ENCODE assay signal across 13 mouse cellular contexts in the genomic region with DNA sequence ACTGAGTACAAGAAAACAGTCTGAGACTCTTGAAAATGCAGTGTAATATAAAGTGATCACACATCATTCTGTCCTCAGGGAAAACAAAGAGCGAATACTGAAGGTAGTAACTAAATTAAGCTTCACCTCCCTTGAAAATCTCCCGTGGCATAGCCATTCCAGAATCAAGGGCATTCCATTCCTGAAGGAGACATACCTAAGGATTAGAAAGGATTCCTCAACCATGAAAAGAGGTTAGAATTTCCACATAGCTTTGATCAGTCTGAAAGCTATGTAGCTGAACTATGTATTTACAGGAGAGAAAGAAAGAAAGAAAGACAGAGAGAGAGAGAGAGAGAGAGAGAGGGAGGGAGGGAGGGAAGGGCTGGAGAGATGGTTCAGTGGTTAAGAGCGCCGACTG.
"Had no signal": no experiment of that assay in that cellular context is flagged by ENCODE, and none has a peak within 500 bp of the region (broad histone marks: within the 10 kb centered on the region; RNA-seq: fewer than 3 reads in every experiment).

No protein-coding gene starts in this region.

- H3K4me3 ChIP-seq: midbrain, embryonic 12.5 days; midbrain, embryonic 15.5 days; neural tube, embryonic 12.5 days; stomach, embryonic 15.5 days had no signal

- DNase-seq: lung, adult 18-20 months; lung, embryonic 14.5 days; lung, postnatal 10 days; lung, postnatal 4 days; right cerebral cortex, postnatal 14 days; thymus, adult 2 months; thymus, postnatal 25 days; thymus, postnatal 4 days had no signal

- H3K27ac ChIP-seq: midbrain, embryonic 12.5 days; midbrain, embryonic 15.5 days; neural tube, embryonic 12.5 days; stomach, embryonic 15.5 days; stomach, postnatal 0 days had no signal

- H3K27me3 ChIP-seq: midbrain, embryonic 12.5 days; midbrain, embryonic 15.5 days; neural tube, embryonic 12.5 days; stomach, embryonic 15.5 days had no signal

- H3K36me3 ChIP-seq: midbrain, embryonic 12.5 days; midbrain, embryonic 15.5 days; neural tube, embryonic 12.5 days; stomach, embryonic 15.5 days had no signal

- H3K4me2 ChIP-seq: lung, embryonic 14.5 days; midbrain, embryonic 12.5 days; midbrain, embryonic 15.5 days; neural tube, embryonic 12.5 days; stomach, embryonic 15.5 days had no signal

- H3K9ac ChIP-seq: lung, embryonic 14.5 days; midbrain, embryonic 12.5 days; midbrain, embryonic 15.5 days; neural tube, embryonic 12.5 days; stomach, embryonic 15.5 days had no signal

- H3K9me3 ChIP-seq: midbrain, embryonic 12.5 days; midbrain, embryonic 15.5 days; neural tube, embryonic 12.5 days; stomach, embryonic 15.5 days had no signal

- ATAC-seq: midbrain, embryonic 15.5 days had no signal

- H3K4me1 ChIP-seq: midbrain, embryonic 15.5 days; neural tube, embryonic 12.5 days; stomach, embryonic 15.5 days had no signal
